Mouse (Mus musculus) heart, postnatal 0 days (tissue): ENCODE results near the gene Gbx2. TPM values are rescaled to one million over a fixed set of nuclear protein-coding genes. Genes with fewer than 3 reads are reported as not detected.

ENCODE experiments used
- ATAC-seq: fragments of 200-750 bp; cut with Nextera tagmentation; 2 replicates; pipeline ENCODE4 v1.8.0; 2017; ENCODE audit warnings: low read depth, moderate number of reproducible peaks, moderate library complexity; ENCODE audit not compliant: insufficient read depth
- DNase-seq: peaks from one replicate; pipeline ENCODE4 v3.0.0-alpha.2; 2016; ENCODE audit warnings: low spot score
- H3K27ac ChIP-seq: fragments of 300-500 bp; sonication (generic); 2 replicates; pipeline ENCODE4 v1.5.1; 2014; ENCODE audit warnings: low read depth, mild to moderate bottlenecking
- H3K27me3 ChIP-seq: fragments of 300-500 bp; sonication (generic); 2 replicates; pipeline ENCODE4 v1.6.1; 2014; ENCODE audit warnings: low read length, mixed read lengths; ENCODE audit not compliant: control insufficient read depth, insufficient read depth
- H3K36me3 ChIP-seq: fragments of 300-500 bp; sonication (generic); replicated peaks from 2 replicates; pipeline ENCODE4 v1.6.1; 2014; ENCODE audit warnings: low read length, mixed read lengths; ENCODE audit not compliant: control insufficient read depth, insufficient read depth
- H3K4me1 ChIP-seq: fragments of 300-500 bp; sonication (generic); 2 replicates; pipeline ENCODE4 v1.6.1; 2014; ENCODE audit warnings: antibody characterized with exemption; ENCODE audit not compliant: control insufficient read depth, insufficient read depth
- H3K4me2 ChIP-seq: fragments of 300-500 bp; sonication (generic); 2 replicates; pipeline ENCODE4 v1.6.1; 2014; ENCODE audit warnings: low read depth, mild to moderate bottlenecking, low read length, moderate library complexity
- H3K4me3 ChIP-seq: fragments of 300-500 bp; sonication (generic); 2 replicates; pipeline ENCODE4 v1.5.1; 2014; ENCODE audit warnings: low read depth, low read length
- H3K9ac ChIP-seq: fragments of 300-500 bp; sonication (generic); replicated peaks from 2 replicates; pipeline ENCODE4 v1.6.1; 2014; ENCODE audit warnings: low read depth, low read length, mixed read lengths
- H3K9me3 ChIP-seq: fragments of 300-500 bp; sonication (generic); replicated peaks from 2 replicates; pipeline ENCODE4 v1.6.1; 2016; ENCODE audit warnings: low read length; ENCODE audit not compliant: control insufficient read depth
- CTCF ChIP-seq: IDR thresholded peaks from 2 replicates; pipeline ENCODE4 v1.5.1; 2016; ENCODE audit warnings: antibody characterized with exemption, control low read depth, low read depth
- EP300 ChIP-seq: IDR thresholded peaks from 2 replicates; pipeline ENCODE4 v1.6.1; 2016; ENCODE audit warnings: antibody characterized with exemption, low read depth
- WGBS: fragments of 180-500 bp; shearing (Covaris S2); extraction: QIAGEN DNeasy Blood & Tissue Kit; methylation state at CpG from one replicate; pipeline ENCODE4 v1.1.7; 2014; 5-methylcytosine and 5-hydroxymethylcytosine counted together
- polyA plus RNA-seq: library from polyadenylated mRNA; unstranded; fragments of >200 nt; fragmentation: Nextera tagmentation; extraction: Ambion mirVana; gene quantifications from 2 replicates; pipeline ENCODE4 v1.2.1, GENCODE M21; 2015
- total RNA-seq: library from RNA; depleted of rRNA; stranded (reverse); fragments of >200 nt; gene quantifications from 2 replicates; pipeline ENCODE4 v1.2.3, GENCODE M21; 2014; ENCODE audit warnings: low replicate concordance

Gbx2 gene
- total and polyA plus RNA-seq, 2 experiments from 2014 or later = not detected

GRCm38 (mm10) chr1:89969072-89969713 lies 38.2 kb upstream of the Gbx2 start:
- H3K4me3 ChIP-seq = no peak overlapping the region
- no peak for ATAC-seq
- H3K9ac ChIP-seq = no peak overlapping the region
- H3K4me2 ChIP-seq = no peak overlapping the region
- DNase-seq = no peak
- no peak overlapping the region for H3K27ac ChIP-seq
- peaks cover 43% of the 10 kb centered on the region for H3K27me3 ChIP-seq
- H3K36me3 ChIP-seq = no peaks in the 10 kb centered on the region
- WGBS = 53% methylated on average over 10 of the region's 10 CpGs
- no peaks in the 10 kb centered on the region for H3K4me1 ChIP-seq
- TF ChIP-seq CTCF (no peak), EP300 (no peak)
- H3K9me3 ChIP-seq = no peaks in the 10 kb centered on the region

GRCm38 (mm10) chr1:89968111-89968851 lies 37.3 kb upstream of the Gbx2 start:
- H3K27me3 ChIP-seq = peaks cover 43% of the 10 kb centered on the region
- ATAC-seq = peak; percentile 73

GRCm38 (mm10) chr1:89967585-89967984 lies 36.6 kb upstream of the Gbx2 start:
- Histone ChIP-seq H3K27me3 (peaks cover 43% of the 10 kb centered on the region), H3K4me1 (no peaks in the 10 kb centered on the region), H3K4me3 (no peak overlapping the region), H3K9ac (no peak overlapping the region), H3K27ac (no peak overlapping the region), H3K4me2 (peak overlapping the region; percentile 91), H3K9me3 (no peaks in the 10 kb centered on the region), H3K36me3 (no peaks in the 10 kb centered on the region)
- TF ChIP-seq CTCF (no peak), EP300 (no peak)
- ATAC-seq = no peak
- DNase-seq = no peak
- WGBS = 29% methylated on average over 9 of the region's 9 CpGs

More at GRCm38 (mm10) chr1:89968111-89968851, 37.3 kb upstream of the Gbx2 start:
- H3K9me3 ChIP-seq = no peaks in the 10 kb centered on the region
- no peak for TF ChIP-seq CTCF
- no peak for TF ChIP-seq EP300
- DNase-seq = peak; percentile 10
- no peaks in the 10 kb centered on the region for H3K4me1 ChIP-seq
- H3K9ac ChIP-seq = peak overlapping the region; percentile 44
- no peaks in the 10 kb centered on the region for H3K36me3 ChIP-seq
- 2% methylated on average over 91 of the region's 95 CpGs for WGBS
- H3K27ac ChIP-seq = no peak overlapping the region
- H3K4me2 ChIP-seq = peak overlapping the region; percentile 91
- H3K4me3 ChIP-seq = peak overlapping the region; percentile 57

GRCm38 (mm10) chr1:89964426-89964825 lies 33.4 kb upstream of the Gbx2 start:
- ATAC-seq (no peak), DNase-seq (no peak)
- Histone ChIP-seq H3K36me3 (no peaks in the 10 kb centered on the region), H3K9ac (no peak overlapping the region), H3K4me1 (no peaks in the 10 kb centered on the region), H3K4me2 (no peak overlapping the region), H3K27ac (no peak overlapping the region), H3K27me3 (peaks cover 33% of the 10 kb centered on the region), H3K9me3 (no peaks in the 10 kb centered on the region), H3K4me3 (no peak overlapping the region)
- 75% methylated on average over 12 of the region's 12 CpGs for WGBS
- TF ChIP-seq CTCF (no peak), EP300 (no peak)

GRCm38 (mm10) chr1:89963296-89963695 lies 32.3 kb upstream of the Gbx2 start:
- Histone ChIP-seq H3K27me3 (peaks cover 22% of the 10 kb centered on the region), H3K4me1 (no peaks in the 10 kb centered on the region), H3K4me3 (no peak overlapping the region), H3K9ac (no peak overlapping the region), H3K9me3 (no peaks in the 10 kb centered on the region), H3K4me2 (no peak overlapping the region), H3K27ac (no peak overlapping the region), H3K36me3 (no peaks in the 10 kb centered on the region)
- no peak for DNase-seq
- TF ChIP-seq EP300 (no peak), CTCF (no peak)
- whole genome bisulfite sequencing = 92% methylated on average over 2 of the region's 2 CpGs
- no peak for ATAC-seq
